In genomic region chr11:82467218-82467617, GRCm38 (mm10) we compare ENCODE assay signal across 10 mouse cellular contexts.
A peak's percentile ranks its signal among the peaks of the same experiment; 100 is the strongest.
DNase-seq lines count a peak whose midpoint lies in the region.
"Had no signal": no experiment of that assay in that cellular context is flagged by ENCODE, and none has a peak within 500 bp of the region (broad histone marks: within the 10 kb centered on the region; RNA-seq: fewer than 3 reads in every experiment).

No protein-coding gene starts in this region.

- DNase-seq in gastrocnemius, postnatal 14 days: peak; percentile 12
- no peak for DNase-seq in gastrocnemius, adult 8-10 months (ENCODE audit: low spot score in 2 of 2)
- DNase-seq in brain, adult 2 months (ENCODE audit: low read depth, low spot score): peak; percentile 73
- peak; percentile 55 to 88 for DNase-seq in cerebellum, postnatal 4 days (ENCODE audit: low spot score in 2 of 2)
- peak; percentile 48 to 52 for DNase-seq in left cerebral cortex, postnatal 36 days (ENCODE audit: low spot score in 2 of 2)
- DNase-seq in c-Kit-positive CD71-positive TER-119-positive erythroid progenitor cells, embryonic 14.5 days (ENCODE audit: low spot score): no peak
- DNase-seq in kidney, postnatal 10 days: no peak
- DNase-seq in adrenal gland, adult 2 months: no peak
- DNase-seq: B cell, adult 2 months; lung, postnatal 14 days had no signal

- intact Hi-C loops in gastrocnemius, postnatal 14 days (cut with DNase I; ENCODE audit: low total_unique reads): no loop called here
- intact Hi-C loops in left cerebral cortex, postnatal 36 days (cut with DNase I): no loop called here

Comparison
In these comparisons a context has a peak if more than half of its experiments do, and no peak if none do; other contexts are left out.
1. DNase-seq: peak in gastrocnemius, postnatal 14 days (single experiment), brain, adult 2 months (single experiment), cerebellum, postnatal 4 days (2 of 2) and left cerebral cortex, postnatal 36 days (2 of 2); none in gastrocnemius, adult 8-10 months (0 of 2), c-Kit-positive CD71-positive TER-119-positive erythroid progenitor cells, embryonic 14.5 days (single experiment), kidney, postnatal 10 days (single experiment) and adrenal gland, adult 2 months (single experiment).